Mouse (Mus musculus): ENCODE results near the gene Satb2. TPM values are rescaled to one million over a fixed set of nuclear protein-coding genes. Genes with fewer than 3 reads are reported as not detected.

Satb2 gene
- total and polyA plus RNA-seq, 3 experiments: not detected

DNA sequence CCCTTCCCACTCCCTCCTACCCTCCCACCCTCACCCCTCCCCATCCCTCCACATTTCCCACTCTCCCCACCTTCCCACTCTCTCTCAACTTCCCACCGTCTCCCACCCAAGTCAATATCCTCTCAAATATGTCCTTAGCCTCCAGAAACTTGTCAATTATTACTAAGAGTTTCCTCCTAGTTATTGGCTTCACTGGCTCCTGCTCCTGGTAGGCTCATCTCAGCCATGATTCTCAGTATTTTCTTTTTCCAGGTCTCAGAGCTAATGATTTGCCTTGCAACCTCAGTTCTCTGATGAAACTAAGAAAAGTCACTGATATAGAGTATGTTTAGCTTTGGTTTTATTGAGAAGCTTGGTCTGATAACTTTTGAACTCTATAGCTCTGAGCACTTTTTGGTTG lies 214.2 kb downstream of the Satb2 start:
- Histone ChIP-seq H3K27me3 (ENCODE audit: control insufficient read depth in 1 of 2, insufficient read depth in 2 of 2, low read length in 2 of 2) (no peaks in the 10 kb centered on the region), H3K4me1 (ENCODE audit: control insufficient read depth in 1 of 2, insufficient read depth in 2 of 2, low read length in 2 of 2) (no peaks in the 10 kb centered on the region), H3K79me2 (ENCODE audit: control insufficient read depth, insufficient read depth, low read length, poor library complexity) (no peaks in the 10 kb centered on the region), H3K9ac (ENCODE audit: control insufficient read depth, low read depth, low read length, poor library complexity, severe bottlenecking) (no peak overlapping the region), H3K4me3 (ENCODE audit: control insufficient read depth in 1 of 2, insufficient read depth in 1 of 2, low read depth in 2 of 2, low read length in 2 of 2) (no peak overlapping the region), H3K9me3 (replicated peaks; ENCODE audit: insufficient read depth, low read length) (no peaks in the 10 kb centered on the region), H3K27ac (ENCODE audit: control insufficient read depth, low read depth, low read length) (no peak overlapping the region), H3K36me3 (ENCODE audit: control insufficient read depth in 1 of 2, insufficient read depth in 2 of 2, low read length in 2 of 2) (no peaks in the 10 kb centered on the region)
- no peak for DNase-seq (ENCODE audit: low read depth, low spot score)
- TF ChIP-seq ZC3H11A (IDR thresholded peaks at IDR 0.05; ENCODE audit: low read depth, low read length): no peak
- no peak for TF ChIP-seq SIN3A (IDR thresholded peaks at IDR 0.05; ENCODE audit: low read length)
- TF ChIP-seq RAD21 (IDR thresholded peaks at IDR 0.05; ENCODE audit: low read depth, low read length): no peak
- no peak for TF ChIP-seq HCFC1 (IDR thresholded peaks at IDR 0.05; ENCODE audit: low read depth, low read length)
- no peak for TF ChIP-seq MXI1 (IDR thresholded peaks at IDR 0.05; ENCODE audit: low read depth, low read length)
- no peak for TF ChIP-seq USF2 (IDR thresholded peaks at IDR 0.05; ENCODE audit: borderline replicate concordance in 1 of 2, insufficient read depth in 1 of 2, low read depth in 1 of 2, low read length in 2 of 2)
- no peak for TF ChIP-seq ELF1 (IDR thresholded peaks at IDR 0.05; ENCODE audit: low read depth, low read length)
- no peak for TF ChIP-seq ZKSCAN1 (IDR thresholded peaks at IDR 0.05; ENCODE audit: low read depth, low read length)
- TF ChIP-seq TCF12 (IDR thresholded peaks at IDR 0.05; ENCODE audit: low read depth, low read length): no peak
- TF ChIP-seq GATA1 (IDR thresholded peaks at IDR 0.05; ENCODE audit: low read depth, low read length): no peak

DNA sequence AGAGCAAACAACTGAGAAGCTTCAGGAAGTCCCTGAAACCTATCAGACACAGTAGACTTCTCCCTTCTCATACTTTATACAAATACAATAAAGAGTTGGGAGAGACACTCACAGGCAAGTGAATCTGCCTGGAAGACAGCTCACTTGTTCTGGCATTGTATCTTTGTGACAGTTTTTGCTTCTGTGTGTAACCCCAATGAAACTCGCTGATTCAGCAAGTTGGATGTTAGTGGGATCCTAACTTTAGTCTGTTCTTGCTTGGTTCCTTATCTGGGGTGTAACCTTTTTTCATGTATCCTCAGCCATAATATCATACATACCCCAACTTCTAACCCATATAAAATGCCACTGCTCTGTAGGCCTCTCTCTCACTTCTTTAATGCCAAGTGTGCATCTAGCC lies 216.9 kb downstream of the Satb2 start:
- TF ChIP-seq CHD2 (IDR thresholded peaks at IDR 0.05; ENCODE audit: low read length) (no peak), POLR2A (IDR thresholded peaks at IDR 0.05; ENCODE audit: control insufficient read depth in 1 of 2, insufficient read depth in 1 of 2, low read depth in 1 of 2, low read length in 2 of 2, poor library complexity in 1 of 2) (no peak), MAX (IDR thresholded peaks at IDR 0.05; ENCODE audit: low read length) (no peak), POLR2AphosphoS2 (IDR thresholded peaks at IDR 0.05; ENCODE audit: low read length) (no peak), TAL1 (IDR thresholded peaks at IDR 0.05; ENCODE audit: low read length) (no peak), ZNF384 (IDR thresholded peaks at IDR 0.05; ENCODE audit: low read depth, low read length) (no peak), CHD1 (IDR thresholded peaks at IDR 0.05; ENCODE audit: low read depth, low read length) (no peak), KAT2A (conservative IDR thresholded peaks at IDR 0.05; ENCODE audit: low read depth, low read length) (no peak), SIN3A (IDR thresholded peaks at IDR 0.05; ENCODE audit: low read length) (no peak), MAFK (IDR thresholded peaks at IDR 0.05; ENCODE audit: borderline replicate concordance, low read depth, low read length) (no peak), RAD21 (IDR thresholded peaks at IDR 0.05; ENCODE audit: low read depth, low read length) (no peak), CTCF (IDR thresholded peaks at IDR 0.05 in 2 of 3, conservative IDR thresholded peaks at IDR 0.05 in 1 of 3; ENCODE audit: control insufficient read depth in 1 of 3, insufficient read depth in 1 of 3, low read depth in 2 of 3, low read length in 3 of 3, poor library complexity in 1 of 3, severe bottlenecking in 1 of 3) (no peak)
- Histone ChIP-seq H3K9ac (ENCODE audit: control insufficient read depth, low read depth, low read length, poor library complexity, severe bottlenecking) (no peak overlapping the region), H3K4me1 (ENCODE audit: control insufficient read depth in 1 of 2, insufficient read depth in 2 of 2, low read length in 2 of 2) (no peaks in the 10 kb centered on the region), H3K36me3 (ENCODE audit: control insufficient read depth in 1 of 2, insufficient read depth in 2 of 2, low read length in 2 of 2) (no peaks in the 10 kb centered on the region), H3K27me3 (ENCODE audit: control insufficient read depth in 1 of 2, insufficient read depth in 2 of 2, low read length in 2 of 2) (no peaks in the 10 kb centered on the region), H3K9me3 (replicated peaks; ENCODE audit: insufficient read depth, low read length) (no peaks in the 10 kb centered on the region), H3K79me2 (ENCODE audit: control insufficient read depth, insufficient read depth, low read length, poor library complexity) (no peaks in the 10 kb centered on the region), H3K27ac (ENCODE audit: control insufficient read depth, low read depth, low read length) (no peak overlapping the region), H3K4me3 (ENCODE audit: control insufficient read depth in 1 of 2, insufficient read depth in 1 of 2, low read depth in 2 of 2, low read length in 2 of 2) (no peak overlapping the region)
- no peak for DNase-seq (ENCODE audit: low read depth, low spot score)

Measured in MEL (cell line).